Mouse (Mus musculus) c-Kit-positive CD71-positive TER-119-positive erythroid progenitor cells, embryonic 14.5 days (primary cell): Measurements from ENCODE around the gene Gm26620.
A peak's percentile ranks its signal among the peaks of the same experiment; 100 is the strongest.

Source experiments
- DNase-seq: peaks from one replicate; pipeline ENCODE4 v3.0.0-alpha.2; 2013; ENCODE audit warnings: low spot score

Gm26620 gene

GRCm38 (mm10) chr1:170911907-170912660 lies 27.2 kb downstream of the Gm26620 start:
- DNase-seq = no peak

DNA sequence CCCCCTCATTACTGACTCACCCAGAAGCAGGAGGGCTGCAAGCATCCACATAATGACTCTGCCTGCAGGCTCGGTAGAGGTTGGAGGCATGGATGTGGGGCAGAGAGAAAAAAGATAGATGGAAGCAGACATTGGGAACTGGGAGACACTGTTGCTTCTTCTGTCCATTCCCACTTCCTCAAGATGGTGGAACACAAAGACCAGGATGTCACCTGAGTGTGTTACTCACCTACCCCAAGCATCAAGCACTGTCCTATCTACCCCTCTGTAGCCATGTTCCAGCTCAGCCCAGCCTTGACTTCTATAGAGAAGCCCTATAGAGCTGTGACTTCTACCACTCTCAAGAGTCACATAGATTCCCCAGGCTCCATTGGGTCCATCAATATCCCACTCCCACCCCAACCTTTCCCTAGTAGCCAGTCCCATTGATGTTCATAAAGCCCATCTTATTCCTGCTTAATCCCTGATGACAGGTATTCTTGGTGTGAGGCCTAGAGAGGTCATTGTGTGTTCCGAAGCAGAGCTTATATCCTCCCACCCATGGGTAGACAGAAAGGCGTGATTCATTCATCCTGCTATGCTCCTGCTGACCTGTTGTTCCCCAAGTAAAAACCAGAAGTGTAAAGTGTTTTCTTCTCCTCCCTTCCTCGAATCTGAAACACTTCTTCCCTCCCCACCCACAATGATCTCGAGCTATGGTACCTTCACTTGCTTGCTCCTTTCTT lies 28.2 kb downstream of the Gm26620 start, which contains the start of gene Fcrlb:
TSS of gene Fcrlb (minus strand) at position 51 of the 725 bp plus-strand sequence.
- DNase-seq = no peak

DNA sequence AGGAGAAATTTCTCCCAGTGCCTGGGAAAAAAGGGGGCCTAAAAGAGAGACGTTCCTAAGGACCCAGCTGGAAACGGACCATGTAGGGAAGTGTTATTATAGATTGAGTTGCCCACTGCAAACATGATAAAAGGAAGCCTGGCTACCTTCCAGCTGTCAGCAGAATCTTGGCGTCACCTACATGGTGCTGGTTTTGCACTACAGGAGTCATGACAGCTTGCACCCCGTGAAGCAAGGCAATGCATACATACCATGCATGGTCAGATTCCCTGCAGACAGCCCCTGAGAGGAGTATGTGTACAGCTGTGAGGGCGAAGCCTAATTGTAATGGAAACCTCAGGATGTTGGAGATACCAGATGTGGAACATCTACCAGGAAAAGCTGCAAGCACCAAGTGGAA lies 30.8 kb downstream of the Gm26620 start:
- DNase-seq = no peak

GRCm38 (mm10) chr1:170919308-170919707 lies 34.4 kb downstream of the Gm26620 start:
- DNase-seq = no peak

- DNase-seq = peak; percentile 62
Observed at GRCm38 (mm10) chr1:170924485-170924884, 39.6 kb downstream of the Gm26620 start.

GRCm38 (mm10) chr1:170926941-170927340 lies 42.1 kb downstream of the Gm26620 start:
- DNase-seq = no peak

GRCm38 (mm10) chr1:170927378-170927777 lies 42.5 kb downstream of the Gm26620 start, which contains the start of gene Fcrla:
Fcrla (minus strand) TSS chr1:170927583.
- no peak for DNase-seq

- no peak for DNase-seq
Observed at GRCm38 (mm10) chr1:170928467-170928866, 43.6 kb downstream of the Gm26620 start.

- no peak for DNase-seq
Observed at GRCm38 (mm10) chr1:170929245-170929644, 44.4 kb downstream of the Gm26620 start.

DNA sequence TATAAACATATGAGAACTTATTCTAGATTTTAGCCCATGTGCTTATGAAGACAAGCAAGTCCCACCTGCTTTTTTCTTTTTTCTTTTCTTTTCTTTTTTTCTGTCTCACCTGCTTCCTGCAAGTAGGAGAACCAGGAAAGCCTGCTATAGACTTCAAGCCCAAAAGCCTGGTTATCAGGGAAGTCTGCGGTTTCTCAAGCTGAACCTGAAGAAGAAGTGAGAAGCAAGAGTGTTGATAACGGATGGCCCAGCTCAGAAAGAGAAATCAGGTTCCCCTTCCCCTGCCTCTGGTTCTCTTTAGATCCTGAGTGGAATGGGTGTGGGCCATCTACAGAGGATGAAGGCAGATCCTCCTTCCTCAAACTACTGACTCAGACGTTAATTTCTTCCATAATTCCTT lies 47.2 kb downstream of the Gm26620 start:
- DNase-seq = no peak

DNA sequence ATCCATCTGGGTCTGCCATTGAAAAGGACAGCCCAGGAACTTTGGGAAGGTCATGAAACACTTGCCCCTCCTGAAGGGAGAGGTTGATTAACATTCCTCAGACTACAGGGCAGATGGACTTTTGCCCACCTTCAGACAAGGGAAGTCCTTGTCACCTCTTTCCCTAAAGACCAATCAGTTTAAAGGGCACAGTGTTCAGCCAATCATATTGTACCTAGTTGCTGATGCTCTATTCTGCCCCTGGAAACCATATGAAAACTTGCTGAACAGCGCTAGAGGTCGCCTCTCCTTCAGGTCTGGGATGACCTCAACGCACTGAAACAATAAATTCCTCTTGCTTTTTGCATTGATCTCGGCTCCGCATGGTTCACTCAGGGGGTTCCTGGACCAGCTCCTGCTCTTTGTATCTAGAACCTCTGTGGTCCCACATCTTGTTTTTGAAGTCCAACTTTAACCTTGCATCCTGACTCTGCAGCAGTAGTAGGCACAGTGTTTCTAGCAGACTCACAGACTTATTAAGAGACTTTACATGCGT lies 48.6 kb downstream of the Gm26620 start:
- DNase-seq = no peak

DNA sequence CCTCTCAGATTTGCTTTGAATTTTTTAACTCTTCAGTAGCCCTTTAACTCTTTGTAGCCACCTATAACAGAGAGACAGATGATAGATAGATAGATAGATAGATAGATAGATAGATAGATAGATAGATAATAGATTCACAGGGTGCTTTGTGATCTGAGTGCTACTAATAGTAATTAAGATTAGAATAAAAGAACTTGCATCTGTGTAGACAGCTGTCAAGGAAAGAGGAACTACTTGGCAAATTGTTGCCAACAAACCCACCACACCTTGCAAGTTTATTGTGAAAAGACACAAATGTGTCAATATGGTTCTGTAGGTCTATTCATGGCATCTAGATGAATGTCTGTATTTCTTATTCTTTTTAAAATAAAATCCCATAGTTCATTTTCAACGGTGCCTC lies 49.1 kb downstream of the Gm26620 start:
- no peak for DNase-seq

DNA sequence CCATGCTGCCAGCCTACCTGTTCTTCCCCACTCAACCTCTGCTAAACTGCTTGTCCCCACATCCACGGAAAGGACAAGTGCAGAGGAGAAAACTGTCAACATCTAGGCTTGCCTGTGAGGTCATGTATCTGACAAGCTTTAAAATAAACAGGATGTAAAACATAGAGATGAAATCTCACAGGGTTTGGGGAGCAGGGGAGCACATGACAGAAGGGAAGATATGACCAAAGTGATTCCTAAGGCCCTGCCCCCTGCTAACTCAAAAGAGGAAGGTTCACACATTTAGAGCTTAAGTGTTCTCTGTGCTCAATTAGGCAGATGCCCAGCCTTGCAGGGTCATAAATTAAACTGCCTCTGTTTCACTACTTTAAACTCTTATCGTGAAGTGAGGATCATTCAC lies 49.5 kb downstream of the Gm26620 start:
- no peak for DNase-seq
